Mouse (Mus musculus) lung, postnatal 36 days (tissue): ENCODE measurements at regions not wholly inside any gene's neighbourhood (a gene's known extent, or its start where the extent isn't known, plus 50 kb on each side); places are given as distances from the start of the nearest gene placed in this dataset.

Experiments
- DNase-seq: peaks from one replicate; pipeline ENCODE4 v3.0.0; 2022; ENCODE audit warnings: mixed read lengths

DNA sequence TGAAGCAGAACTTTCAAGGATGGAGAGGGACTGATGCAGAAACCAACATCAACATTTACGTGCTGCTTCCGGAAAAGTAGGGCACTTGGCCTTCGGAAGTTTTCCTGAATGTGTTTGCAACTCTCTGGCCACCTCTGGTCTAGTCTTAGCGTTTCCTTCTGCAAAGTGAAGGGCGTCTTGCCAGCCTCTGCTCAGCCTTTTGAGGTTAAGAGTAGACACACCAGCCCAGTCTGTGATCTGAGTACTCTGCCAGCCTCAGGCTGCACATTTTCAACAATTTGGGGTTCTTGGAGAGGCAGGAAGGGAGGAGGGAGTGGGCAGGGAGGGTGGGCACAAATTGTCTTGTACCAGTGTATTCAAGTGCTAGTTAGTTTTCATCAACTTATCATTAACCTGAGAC, 176.7 kb upstream of the Egln3 start:
- no peak for DNase-seq

DNA sequence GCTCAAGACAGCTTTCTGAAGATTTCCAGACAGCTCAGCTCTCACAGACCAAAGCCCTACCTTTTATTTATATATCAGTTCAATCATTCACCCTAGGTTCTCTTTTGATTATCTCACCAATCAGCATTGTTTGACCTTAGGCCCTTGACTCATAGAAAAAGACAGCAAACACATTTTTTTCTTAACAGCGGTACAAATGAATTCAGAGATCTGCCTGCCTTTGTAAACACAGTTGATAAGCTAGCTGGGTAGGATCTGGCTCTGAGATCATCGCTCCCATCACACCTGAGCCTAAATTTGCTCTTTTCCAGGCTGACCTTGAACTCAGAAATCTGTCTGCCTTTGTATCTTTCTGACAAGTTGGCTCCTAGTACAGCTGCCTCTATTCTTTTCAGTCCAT, 174.9 kb upstream of the Egln3 start:
- no peak for DNase-seq

- DNase-seq: no peak
These were observed 170.4 kb upstream of the Egln3 start for GRCm38 (mm10) chr12:54374060-54374459.

- DNase-seq: no peak
These were observed 165.6 kb upstream of the Egln3 start for GRCm38 (mm10) chr12:54369217-54369616.

- no peak for DNase-seq
These were observed 160.9 kb upstream of the Egln3 start for GRCm38 (mm10) chr12:54364381-54365095.

- no peak for DNase-seq
These were observed 158.1 kb upstream of the Egln3 start for GRCm38 (mm10) chr12:54361762-54362161.

DNA sequence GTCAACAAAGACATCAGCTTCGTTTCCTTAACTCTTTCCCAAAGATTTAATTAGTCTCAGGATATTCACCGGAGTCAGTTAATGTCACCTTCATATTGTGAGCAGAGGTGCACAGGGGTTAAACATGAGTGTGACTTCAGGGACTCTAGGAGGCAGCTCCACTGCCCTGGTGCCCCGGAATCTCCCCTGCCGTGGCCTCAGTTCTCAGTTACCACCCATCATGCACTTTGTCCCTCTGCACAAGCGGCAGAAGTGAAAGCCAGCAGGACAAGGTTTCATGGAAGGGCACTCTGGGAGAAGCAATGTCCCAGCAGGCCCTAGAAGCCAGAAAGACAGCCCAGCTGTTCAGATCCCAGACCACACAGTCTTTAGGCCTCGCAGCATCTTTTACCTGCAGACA, 150.5 kb upstream of the Egln3 start:
- no peak for DNase-seq

- no peak for DNase-seq
These were observed 150.0 kb upstream of the Egln3 start for GRCm38 (mm10) chr12:54353694-54354093.

DNA sequence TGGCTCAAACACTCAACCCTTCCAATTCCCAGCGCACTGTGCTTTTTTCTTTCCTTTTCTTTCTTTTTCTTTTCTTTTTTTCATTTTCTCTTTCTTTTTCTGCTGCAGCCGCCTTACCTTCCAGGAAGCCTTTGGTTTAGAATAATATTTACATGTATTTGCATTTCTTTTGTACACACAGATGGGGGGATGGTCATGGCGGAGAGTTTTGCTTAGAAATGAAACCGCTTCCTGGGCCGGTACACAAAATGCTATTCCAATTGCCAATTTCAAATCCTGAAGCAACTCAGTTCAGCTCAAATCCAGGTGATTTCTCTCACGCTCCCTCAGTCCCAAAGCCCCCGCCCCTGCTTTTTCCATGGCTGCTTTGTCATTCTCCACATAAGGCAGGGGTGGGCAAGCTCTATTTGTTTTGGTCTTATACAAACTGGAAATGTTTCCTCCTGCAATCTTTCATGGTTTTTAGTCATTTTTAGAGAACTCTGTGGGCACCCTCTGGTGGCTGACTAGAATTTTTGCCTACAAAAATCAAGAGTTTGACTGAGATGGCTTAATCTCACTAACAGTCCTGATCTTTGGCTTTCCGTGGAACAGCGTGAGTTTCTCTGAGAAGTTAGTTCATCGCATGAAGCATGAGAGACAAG, 149.4 kb upstream of the Egln3 start:
- peak; percentile 15 for DNase-seq

- no peak for DNase-seq
These were observed 146.6 kb upstream of the Egln3 start for GRCm38 (mm10) chr12:54350293-54350692.

DNA sequence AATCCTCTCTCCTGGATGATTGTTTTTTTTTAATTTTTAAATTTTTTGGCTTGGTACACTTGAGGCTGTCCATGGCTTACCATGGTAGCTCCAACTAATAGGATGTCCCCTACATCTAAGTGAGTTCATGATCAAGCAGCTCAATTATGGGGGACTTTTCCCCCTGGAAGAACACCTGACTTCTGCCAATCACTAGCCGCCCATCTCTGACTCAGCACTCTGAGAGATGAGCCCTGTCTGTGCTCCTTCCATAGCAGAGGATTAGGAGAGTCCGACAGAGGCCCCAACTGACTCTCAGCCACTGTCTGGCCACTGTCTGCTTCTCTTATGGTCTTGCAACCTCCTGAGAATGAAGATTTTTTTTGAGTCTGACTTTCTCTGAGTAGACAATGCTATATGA, 145.7 kb upstream of the Egln3 start:
- no peak for DNase-seq

DNA sequence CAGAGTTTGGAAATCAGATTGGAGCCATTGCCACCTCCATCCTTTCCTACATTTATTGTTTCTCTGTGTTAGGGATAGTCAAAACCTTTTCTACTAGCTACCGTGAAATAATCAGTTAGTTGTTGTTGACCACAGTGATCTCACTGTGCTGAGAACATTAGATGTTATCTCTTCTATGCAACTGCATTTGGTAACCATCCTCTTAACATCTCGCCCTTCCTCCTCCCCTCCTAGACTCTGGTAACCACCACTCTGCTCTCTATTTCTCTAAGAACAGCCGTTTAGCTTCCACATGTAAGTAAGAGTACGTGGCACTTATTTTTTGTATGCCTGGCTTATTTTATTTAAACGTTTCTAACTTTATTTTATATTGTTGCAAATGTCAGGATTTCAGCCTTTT, 139.8 kb upstream of the Egln3 start:
- DNase-seq: no peak

DNA sequence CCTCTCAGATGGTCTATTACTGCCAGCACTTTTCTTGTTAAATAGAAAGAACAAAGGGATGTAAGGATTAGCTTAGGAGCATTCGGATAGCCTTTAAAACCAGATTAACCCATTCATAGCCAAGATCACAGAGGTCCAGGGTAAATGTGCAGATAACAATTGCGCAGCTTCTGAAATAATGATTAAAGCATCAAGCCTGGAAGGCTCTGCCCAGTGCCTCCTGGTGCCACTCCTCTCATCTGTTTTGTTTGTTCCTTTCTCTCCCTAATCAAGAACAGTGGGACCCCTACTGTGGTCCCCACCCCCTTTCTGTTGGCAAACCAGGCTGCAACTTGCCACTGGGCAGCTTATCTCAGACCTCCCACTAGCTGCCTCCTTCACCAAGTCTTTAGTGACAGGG, 131.8 kb upstream of the Egln3 start:
- DNase-seq: no peak

- peak; percentile 18 for DNase-seq
These were observed 131.0 kb upstream of the Egln3 start for GRCm38 (mm10) chr12:54334491-54335132.

DNA sequence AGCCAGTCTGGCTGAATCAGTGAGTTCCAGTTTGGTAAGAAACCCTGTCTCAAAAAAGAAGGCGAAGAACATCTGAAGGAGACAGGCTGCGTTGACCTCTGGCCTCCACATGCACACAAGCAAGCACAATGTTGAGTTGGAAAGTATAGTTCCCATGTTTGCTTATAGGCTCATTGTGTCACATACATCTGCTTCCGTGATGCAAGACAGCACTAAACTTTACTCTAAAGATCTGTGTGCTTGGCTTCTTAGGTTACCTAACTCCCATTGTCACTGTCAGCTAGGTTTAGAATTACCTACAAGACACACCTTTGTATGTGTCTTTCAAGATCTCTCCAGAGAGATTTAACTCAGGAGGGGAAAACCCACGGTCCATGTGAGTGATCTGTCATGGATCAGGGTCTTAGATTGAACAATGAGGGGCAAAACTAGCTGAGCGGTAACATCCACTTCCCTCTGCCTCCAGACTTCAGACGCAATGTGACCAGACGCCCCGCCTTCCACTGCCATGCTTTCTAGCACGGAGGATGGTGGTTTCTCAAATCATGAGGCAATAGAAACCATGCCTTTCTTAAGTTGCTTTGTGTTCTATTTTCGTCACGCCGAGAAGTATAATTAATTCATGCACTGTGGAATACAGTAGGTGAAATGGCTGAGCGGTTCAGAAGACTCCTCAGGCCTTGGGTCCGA, 130.1 kb upstream of the Egln3 start:
- DNase-seq: peak; percentile 40

GRCm38 (mm10) chr12:54327483-54327882, 123.8 kb upstream of the Egln3 start:
- DNase-seq: no peak

DNA sequence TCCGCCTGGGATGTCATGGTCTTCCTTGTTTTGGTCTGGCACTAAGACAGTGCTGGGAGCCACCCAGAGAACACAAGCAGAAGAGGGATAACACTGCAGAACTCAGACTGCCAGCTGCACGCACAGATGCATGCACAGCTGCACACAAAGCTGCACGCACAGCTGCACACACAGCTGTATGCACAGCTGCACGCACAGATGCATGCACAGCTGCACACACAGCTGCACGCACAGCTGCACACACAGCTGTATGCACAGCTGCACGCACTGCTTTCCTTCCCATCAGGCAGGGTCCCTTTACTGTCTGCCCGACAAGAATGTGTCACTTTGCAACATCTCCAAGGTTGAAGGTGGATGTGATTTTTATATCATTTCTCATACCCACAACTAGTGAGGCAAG, 122.9 kb upstream of the Egln3 start:
- DNase-seq: no peak

DNA sequence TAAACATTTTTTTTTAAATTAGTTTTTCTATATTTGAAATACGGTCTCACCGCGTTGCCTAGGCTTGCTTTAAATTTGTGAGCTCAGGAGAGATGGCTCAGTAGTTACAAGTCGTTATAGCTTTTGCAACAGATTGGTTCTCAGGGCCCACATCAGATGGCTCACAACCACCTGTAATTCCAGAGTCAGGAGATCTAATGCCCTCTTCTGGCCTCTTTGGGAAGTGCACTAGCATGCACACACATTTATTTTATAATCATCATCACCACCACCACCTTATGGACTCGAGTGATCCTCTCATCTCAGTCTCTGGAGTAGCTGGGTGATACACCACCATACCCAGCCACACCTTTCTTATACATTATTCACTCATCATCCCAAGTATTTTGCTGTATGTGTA, 116.9 kb upstream of the Egln3 start:
- no peak for DNase-seq

DNA sequence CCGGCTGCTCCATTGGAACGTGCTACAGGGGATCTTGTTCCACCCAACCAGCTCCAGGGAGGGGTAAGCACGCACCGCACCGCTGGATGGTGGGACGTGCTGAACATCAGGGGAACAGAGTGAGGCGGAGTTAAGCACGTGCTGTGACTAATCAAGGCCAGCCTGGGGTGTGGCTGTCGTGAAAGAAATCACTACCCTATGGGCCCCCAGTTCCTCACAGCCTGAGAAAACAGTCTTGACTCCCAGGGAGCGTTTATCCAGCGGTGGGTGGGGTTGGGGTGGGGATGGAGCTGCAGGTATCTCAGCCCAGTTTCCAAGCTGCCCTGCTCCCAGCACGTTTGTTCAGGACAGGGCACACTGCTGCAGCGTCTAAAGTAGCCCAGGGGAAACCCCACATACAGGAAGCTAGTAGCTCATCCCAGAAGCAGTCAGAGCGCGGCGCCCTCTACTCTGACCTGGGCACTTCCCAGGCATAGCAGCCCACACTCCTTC, 113.4 kb upstream of the Egln3 start:
- DNase-seq: no peak

GRCm38 (mm10) chr12:54316066-54316567, 112.5 kb upstream of the Egln3 start:
- DNase-seq: no peak

DNA sequence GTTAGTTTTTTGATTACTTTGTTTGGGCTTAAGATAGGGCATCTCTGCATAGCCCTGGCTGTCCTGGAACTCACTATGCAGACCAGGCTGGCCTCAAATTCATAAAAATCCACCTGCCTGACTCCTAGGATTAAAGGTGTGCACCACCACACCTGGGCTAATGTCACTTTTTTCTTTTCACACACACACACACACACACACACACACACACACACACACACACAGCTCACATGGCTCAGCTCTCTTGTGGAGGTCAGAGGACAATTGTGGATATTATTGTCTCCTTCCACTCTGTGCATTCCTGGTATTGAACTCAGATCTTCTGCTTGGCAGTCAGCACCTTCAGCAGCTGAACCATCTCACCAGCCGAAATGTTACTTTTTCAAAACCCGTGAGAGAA, 110.5 kb upstream of the Egln3 start:
- no peak for DNase-seq

DNA sequence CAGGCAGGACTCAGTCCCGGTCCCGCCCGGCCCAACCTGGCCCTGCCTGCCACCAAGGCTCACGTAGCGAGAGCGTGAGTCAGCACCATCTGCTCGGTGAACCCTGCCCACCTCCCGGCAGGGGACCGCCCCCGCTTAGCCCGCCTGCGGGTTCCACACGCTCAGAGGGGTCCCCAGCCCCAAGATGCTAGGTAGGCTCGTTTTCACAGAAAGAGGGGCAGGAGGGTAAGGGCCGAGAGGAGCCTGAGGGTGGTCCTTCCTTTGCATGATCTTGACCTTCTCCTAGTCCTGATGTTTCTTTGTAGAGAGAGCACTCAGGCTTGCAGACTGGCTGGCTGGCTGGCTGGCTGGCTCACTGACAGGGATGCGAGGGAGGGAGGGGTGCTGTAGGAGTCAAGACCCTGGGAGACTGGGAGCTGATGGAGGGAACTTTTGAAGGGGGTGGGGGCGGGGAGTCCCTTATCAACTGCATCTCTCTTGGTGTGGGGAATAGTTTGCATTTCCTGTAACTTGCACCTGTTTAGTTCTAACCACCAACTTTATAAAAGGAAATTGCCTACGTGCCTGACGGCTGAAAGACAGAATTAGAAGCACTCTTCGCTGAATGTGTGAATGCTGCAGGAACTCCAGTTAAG, 109.7 kb upstream of the Egln3 start:
- DNase-seq: peak; percentile 37
